Mouse (Mus musculus) thymus, postnatal 36 days (tissue): ENCODE results near the gene Ubxn2a.
"Not testable (repeated sequence)": the region's sequence is repeated elsewhere in the genome, so short reads cannot be mapped to it uniquely, and the experiment has no call there.

Experiments used
- DNase-seq, 2 experiments: peaks; one replicate each; pipeline ENCODE4 v3.0.0; 2022; ENCODE audit warnings: mixed read lengths in 2 of 2

The Ubxn2a gene

GRCm38 (mm10) chr12:4906951-4907906 is at the start of gene Ubxn2a:
Gene Ubxn2a, minus strand, starts transcription at chr12:4907705.
- DNase-seq: peak; percentile 95 to 96

GRCm38 (mm10) chr12:4953156-4953555 is 45.7 kb upstream of the Ubxn2a start:
- DNase-seq: no peak

- DNase-seq: no peak
These were observed 44.8 kb upstream of the Ubxn2a start for GRCm38 (mm10) chr12:4952272-4952671.

DNA sequence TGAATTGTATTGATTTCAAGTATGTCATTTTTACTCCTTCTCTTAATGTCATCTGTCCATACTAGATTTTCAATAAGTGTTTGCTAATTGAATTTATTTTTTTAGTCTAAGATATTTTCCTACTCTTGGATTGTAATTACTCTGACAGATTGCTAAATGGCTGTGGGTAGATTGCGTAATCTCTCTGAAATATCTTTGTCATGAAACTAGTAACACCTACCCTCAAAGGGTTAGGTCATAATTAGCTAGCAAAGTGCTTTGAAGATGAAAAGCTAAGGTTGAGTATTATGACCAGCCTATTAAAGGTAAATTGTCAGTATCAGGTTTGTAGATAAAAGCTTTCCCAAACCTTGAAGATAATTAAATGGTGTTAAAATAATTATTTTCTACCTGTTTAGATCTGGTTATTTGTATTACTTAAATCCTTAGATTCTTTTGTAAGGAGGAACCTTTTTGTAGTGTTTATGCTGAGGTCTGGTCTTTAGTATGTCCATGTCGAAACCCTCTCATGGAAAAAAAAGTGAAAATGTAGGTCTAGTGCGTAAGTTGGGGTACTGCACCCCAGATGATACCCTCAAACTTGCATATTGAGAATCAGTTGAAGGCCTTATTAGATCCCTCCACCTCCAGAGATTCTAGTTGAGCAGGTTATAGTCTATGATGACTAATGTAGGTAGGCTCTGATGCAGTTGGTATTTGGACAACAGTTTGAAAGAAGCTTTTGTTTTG is 23.5 kb upstream of the Ubxn2a start:
- DNase-seq: no peak

- DNase-seq: no peak
These were observed 20.7 kb upstream of the Ubxn2a start for GRCm38 (mm10) chr12:4928197-4928596.

DNA sequence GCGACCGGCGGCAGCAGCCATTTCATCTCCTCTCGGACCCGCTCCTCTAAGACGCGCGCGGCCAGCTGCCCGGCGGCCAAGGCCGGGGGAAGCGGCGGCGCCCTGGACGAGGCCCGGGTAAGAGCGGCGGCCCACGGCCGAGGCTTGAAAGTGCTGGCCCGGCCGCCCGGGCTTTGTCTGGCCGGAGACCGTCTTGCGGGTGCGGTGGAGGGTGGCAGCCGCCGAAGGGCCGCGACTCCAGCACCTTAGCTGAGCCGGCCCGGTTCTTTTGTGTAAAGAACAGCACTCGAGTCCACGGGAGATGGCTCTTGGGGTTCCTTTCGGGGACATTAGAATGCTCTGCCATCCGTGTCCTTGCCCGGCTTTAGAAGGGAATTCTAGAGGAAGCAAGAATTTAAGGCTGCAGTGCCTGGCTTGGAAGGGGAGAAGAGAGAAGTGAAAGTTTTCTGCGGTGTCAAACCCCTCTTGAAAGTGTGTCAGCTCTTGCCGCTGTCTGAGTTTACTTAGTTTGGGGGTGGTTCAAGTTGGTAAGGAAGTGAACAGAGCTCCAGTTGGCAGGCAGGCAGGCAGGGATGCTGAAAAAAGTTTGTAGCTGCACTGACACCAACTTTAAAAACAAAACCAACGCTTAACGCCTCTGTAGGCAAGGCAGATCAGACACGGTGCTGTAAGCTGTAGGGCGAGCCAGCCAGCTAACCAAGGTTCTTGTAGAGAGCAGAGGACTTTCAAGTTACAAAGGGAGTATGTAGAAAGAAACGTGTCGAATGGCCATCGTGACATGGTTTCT is 10.5 kb upstream of the Ubxn2a start:
- peak; percentile 68 for DNase-seq

GRCm38 (mm10) chr12:4916994-4917804 is 9.7 kb upstream of the Ubxn2a start, which contains the start of gene Atad2b:
Gene Atad2b, plus strand, starts transcription at chr12:4917353.
- DNase-seq: peak; percentile 97

GRCm38 (mm10) chr12:4914944-4915343 is 7.4 kb upstream of the Ubxn2a start:
- DNase-seq: no peak

DNA sequence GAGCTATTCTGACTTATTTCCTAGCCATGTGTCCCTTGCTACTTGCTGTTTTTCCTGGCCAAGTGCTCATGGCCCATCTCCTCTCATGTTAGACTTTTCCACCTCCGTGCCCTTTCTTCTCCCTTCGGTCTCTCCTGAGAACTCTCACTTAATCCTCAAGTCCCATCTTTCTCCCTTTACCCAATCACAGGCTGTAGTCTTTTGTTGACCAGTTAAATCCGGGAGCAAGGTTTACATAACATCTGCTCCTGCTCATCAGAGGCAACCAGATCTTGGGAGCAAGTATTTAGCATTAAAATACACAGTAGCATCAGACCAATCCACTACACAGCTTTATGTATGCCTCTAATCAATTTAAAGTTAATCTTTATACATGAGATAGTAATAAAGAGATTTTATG is 6.9 kb upstream of the Ubxn2a start:
- no peak for DNase-seq

DNA sequence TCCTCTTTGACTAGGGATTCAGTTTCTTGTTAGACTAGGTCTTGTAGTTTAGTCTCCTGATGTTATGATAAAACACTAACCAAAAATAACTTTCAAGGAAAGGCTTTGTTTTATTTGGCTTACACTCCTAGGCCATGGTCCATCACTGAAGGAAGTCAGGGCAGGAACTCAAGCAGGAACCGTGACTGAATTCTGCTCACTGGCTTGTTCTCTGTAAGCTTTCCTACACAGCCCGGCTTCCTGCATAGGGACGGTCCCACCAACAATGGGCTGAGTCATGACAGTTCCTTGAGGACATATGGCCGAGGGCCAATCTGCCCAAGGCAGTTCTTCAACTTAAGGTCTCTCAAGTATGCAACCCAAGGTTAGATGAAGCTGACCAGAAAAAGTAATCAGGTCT is 4.2 kb upstream of the Ubxn2a start:
- DNase-seq: no peak

DNA sequence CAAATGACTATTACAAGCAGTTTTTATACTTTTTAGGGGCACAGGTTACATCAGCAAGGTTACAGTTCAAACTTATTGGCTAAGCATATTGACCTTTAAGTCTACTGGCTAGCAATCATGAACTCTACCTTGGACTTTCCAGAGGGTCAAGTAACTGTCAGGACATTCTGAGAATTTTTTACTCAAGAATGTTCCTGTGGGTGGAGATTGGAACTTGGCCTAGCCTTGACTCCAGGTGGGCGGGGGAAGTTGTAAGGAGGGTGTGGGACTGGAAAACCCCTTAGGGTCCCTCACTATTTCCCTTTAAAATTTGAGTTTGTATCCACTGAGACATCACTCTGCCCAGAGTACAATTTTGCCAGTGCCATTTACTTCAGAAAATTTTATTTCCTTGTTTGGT is 3.0 kb upstream of the Ubxn2a start:
- DNase-seq: not testable (repeated sequence)

DNA sequence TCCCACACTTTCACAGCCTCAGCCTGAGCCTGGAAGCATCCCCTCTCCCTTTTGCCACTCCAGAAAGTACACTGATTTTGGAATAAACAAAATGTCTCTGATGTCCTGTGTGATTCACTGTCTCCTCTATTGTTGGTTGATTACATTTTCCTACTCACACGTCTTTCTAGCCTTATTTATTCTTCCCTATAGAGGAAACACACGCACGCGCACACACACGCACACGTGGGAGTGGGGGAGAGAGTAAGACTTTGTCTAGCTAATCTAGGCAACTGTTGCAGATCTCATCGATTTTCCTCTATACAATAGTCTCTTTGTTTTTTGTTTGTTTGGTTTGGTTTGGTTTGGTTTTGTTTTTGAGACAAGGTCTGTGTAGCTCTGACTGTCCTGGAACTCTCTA is 886 bp upstream of the Ubxn2a start:
- no peak for DNase-seq

GRCm38 (mm10) chr12:4906476-4906875 is 1.0 kb downstream of the Ubxn2a start:
- DNase-seq: no peak

- no peak for DNase-seq
These were observed 1.6 kb downstream of the Ubxn2a start for GRCm38 (mm10) chr12:4905946-4906345.

DNA sequence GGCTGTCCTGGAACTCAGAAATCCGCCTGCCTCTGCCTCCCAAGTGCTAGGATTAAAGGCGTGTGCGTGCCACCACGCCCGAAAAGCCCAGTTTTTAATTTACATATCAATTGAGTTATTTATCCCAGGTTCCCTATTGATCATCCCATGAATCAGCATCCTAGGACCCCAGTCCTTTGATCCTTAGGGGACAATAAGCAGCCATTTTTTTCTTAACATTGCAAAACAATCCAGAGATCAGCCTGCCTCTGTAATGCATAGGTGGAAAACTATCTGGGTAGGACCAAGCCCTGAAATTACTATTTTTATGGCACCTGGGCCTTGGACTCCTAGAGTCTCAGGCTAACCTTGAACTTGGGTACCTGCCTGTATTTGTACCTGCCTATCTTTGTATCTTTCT is 9.5 kb downstream of the Ubxn2a start:
- no peak for DNase-seq

DNA sequence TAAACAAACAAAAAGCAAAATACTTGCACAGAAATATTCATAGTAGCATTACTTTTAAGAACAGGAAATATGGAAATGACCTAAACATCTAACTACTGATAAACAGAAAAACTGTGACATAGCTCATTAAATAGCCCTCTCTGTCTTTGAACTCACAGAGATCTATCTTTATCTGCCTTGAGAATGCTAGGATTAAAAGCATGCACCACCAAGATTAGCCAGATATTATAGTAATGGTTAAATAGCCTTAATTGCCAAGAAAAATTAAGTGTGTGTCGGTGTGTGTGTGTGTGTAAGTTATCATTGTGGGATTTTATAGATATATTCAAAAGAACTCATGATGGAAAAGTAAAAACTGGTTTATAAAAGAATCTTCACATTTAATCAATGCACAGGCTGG is 17.6 kb downstream of the Ubxn2a start:
- DNase-seq: no peak

DNA sequence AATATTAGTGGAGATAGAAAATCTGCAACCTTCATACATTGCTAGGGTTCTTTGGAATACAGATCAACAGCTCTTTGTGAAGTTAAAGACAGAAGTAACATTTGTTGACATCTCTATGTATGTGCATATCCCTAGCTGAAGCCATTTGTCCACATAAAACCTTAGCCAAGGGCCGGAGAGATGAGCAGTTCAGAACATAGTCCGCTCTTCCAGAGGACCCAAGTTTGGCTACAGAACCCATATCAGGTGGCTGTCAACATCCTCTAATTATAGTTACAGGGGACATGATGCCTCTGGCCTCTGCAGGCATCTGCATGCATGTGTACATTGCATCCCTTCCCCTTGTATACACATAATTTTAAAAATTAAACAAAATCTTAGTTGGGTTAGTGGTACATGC is 18.3 kb downstream of the Ubxn2a start:
- no peak for DNase-seq

GRCm38 (mm10) chr12:4888739-4889138 is 18.8 kb downstream of the Ubxn2a start:
- DNase-seq: no peak

GRCm38 (mm10) chr12:4886581-4886980 is 20.9 kb downstream of the Ubxn2a start:
- not testable (repeated sequence) for DNase-seq

DNA sequence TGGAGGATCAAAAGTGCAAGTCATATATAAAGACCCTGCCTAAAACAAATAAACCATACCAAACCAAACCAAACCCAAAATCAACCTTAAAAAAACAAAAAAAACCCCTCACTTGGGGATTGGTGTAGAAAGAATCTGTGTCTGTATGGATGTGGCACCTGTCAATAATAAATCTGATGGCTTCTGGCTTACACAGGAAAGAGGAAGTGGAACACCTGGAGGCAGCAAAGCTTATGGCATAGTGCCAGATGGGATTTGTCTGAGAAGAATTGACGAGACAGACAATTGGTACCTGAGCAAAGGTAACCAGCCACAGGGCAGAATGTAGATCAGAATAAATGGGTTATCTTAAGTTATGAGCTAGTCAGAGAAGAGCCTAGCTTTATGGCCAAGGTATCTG is 22.4 kb downstream of the Ubxn2a start:
- no peak for DNase-seq

GRCm38 (mm10) chr12:4882086-4882485 is 25.4 kb downstream of the Ubxn2a start:
- DNase-seq: no peak

- no peak for DNase-seq
These were observed 28.5 kb downstream of the Ubxn2a start for GRCm38 (mm10) chr12:4879048-4879447.
